Mouse (Mus musculus) testis, postnatal 14 days (tissue): ENCODE results near the gene Atg4d.
"Not testable (repeated sequence)": the region's sequence is repeated elsewhere in the genome, so short reads cannot be mapped to it uniquely, and the experiment has no call there.

Experiments used
- DNase-seq: peaks from one replicate; pipeline ENCODE4 v3.0.0; 2021; ENCODE audit warnings: low spot score

The Atg4d gene

GRCm38 (mm10) chr9:21241343-21241742, 23.8 kb upstream of the Atg4d start:
- peak; percentile 68 for DNase-seq

GRCm38 (mm10) chr9:21243826-21244427, 21.2 kb upstream of the Atg4d start:
- DNase-seq: peak; percentile 7

- no peak for DNase-seq
These were observed 20.5 kb upstream of the Atg4d start for GRCm38 (mm10) chr9:21244428-21245112.

- no peak for DNase-seq
These were observed 20.0 kb upstream of the Atg4d start for GRCm38 (mm10) chr9:21245113-21245487.

GRCm38 (mm10) chr9:21246342-21246741, 18.8 kb upstream of the Atg4d start:
- no peak for DNase-seq

- peak; percentile 8 for DNase-seq
These were observed 16.8 kb upstream of the Atg4d start, which contains the start of gene S1pr5 for GRCm38 (mm10) chr9:21248326-21248725. Gene S1pr5 (minus strand): TSS chr9:21248443.

DNA sequence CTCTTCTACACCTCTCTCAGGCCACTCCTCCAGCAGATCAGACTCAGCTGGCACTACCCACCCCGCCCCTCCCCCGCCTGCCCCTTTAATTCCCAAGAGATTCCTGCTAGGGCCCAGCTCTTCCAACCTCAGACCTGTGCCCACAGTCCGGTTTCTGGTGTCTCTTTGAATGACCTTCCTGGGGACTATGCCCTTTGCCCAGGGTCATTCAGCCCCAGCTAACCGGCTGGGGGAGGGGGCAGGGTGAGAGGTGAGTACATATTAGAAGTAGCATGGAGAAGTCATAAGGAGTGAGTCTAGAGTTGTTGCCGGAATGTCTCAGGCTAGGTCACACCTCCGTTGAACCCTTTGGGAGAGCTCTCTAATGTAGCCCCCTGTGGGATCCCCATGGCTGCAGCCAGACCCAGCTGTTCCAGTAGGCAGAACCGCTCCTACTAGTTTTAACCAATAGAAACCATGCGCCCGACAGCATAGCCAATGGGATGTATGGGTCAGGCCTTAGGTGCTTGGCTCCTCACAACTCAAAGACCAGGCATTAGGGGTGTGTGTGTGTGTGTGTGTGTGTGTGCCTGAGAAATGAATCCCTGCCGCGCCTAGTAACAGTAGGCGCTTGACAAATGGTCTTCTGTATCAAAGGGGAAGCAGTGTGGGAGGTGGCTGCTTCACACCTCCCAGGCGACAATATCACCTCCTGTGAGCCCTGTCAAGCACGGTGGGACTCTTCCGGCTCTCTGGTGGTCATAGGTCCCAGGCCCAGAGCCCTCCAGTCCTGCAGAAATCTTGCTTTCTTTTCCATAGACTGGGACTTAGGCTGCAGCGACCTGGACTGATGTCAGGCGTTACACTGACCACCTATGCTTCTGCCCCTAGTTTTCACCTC, 15.2 kb upstream of the Atg4d start:
- DNase-seq: peak; percentile 3

GRCm38 (mm10) chr9:21250509-21250908, 14.6 kb upstream of the Atg4d start:
- peak; percentile 3 for DNase-seq

DNA sequence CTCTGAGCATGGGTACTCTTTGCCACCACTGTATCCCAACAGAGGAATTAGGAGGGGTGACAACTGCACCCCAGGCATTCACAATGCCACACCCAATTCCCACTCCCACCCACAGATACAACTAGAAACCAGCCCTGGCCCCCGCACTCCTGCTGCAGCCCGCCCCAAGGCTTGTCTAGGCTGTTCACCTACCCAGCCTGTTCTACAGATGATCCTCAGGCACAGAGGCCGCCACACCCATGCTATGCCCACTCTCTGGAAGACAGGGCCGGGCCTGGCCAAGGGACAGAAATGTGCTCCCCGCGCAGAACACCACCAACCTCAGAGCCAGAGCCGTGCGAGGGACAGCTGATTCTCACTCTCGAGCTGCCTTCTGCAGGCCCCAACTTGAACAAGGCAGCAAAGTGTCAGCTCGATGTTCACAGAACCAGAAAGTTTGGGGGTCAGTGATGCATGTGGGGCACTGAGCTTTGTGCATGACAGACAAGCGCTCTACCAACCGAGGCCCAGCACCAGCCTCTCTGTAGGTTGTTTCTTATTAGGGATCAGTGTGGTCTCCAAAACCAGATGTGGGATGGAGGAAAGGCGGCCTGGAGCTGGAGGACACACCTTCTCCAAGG, 13.9 kb upstream of the Atg4d start:
- peak; percentile 3 for DNase-seq

- DNase-seq: no peak
These were observed 10.4 kb upstream of the Atg4d start for GRCm38 (mm10) chr9:21254690-21255089.

DNA sequence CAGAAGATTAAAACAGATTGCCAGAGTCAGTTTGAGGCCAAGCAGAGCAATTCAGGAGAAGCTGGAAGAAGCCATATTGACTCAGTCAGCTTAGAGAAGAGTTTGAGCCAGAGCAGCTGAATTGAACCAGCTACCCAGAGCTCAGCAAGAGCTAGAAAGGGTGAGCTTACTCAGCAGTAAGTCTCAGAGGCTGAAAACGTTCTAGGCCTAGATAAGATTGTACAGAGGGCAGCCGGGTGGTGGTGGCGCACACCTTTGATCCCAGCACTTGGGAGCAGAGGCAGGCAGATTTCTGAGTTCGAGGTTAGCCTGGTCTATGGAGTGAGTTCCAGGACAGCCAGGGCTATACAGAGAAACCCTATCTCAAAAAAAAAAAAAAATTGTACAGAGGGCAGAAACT, 8.7 kb upstream of the Atg4d start:
- DNase-seq: not testable (repeated sequence)

- no peak for DNase-seq
These were observed 4.5 kb upstream of the Atg4d start for GRCm38 (mm10) chr9:21260491-21261040.

- no peak for DNase-seq
These were observed 3.3 kb upstream of the Atg4d start for GRCm38 (mm10) chr9:21261831-21262230.

DNA sequence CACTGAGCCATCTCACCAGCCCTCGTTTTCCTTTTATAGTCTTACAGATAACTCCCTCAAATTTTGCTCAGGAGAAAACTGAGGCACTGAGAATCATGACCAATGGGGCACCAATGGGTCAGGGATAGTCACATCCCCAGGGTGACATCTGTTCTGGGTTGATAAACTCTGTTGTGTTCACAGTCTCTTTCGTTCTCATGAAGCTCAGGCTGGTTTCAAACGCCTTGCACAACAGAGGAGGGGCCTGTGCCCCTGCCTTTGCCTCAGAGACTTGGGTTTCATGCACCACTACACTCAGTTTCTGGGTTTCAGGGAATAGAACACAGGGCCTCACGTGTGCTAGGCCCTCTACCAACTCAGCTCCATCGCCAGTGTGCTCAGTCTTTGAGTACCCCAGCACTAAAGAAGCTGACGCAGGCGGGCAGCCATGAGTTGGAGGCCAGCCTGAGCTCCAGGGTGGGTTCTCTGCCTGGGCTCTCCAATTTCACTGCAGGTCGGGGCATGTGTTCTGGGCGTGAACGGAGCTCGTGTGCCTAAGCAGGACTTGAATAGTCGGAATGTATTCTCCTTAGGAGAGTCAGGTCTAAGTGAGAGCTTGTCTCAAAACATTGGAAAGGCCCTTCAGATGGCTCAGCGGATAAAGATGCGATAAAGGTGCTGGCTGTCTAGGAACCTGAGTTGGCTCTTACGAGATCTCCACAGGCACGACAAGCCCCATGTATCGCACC, 657 bp upstream of the Atg4d start:
- no peak for DNase-seq

- DNase-seq: no peak
These were observed 518 bp downstream of the Atg4d start for GRCm38 (mm10) chr9:21265611-21266010.

GRCm38 (mm10) chr9:21266889-21267288, 1.8 kb downstream of the Atg4d start:
- no peak for DNase-seq

DNA sequence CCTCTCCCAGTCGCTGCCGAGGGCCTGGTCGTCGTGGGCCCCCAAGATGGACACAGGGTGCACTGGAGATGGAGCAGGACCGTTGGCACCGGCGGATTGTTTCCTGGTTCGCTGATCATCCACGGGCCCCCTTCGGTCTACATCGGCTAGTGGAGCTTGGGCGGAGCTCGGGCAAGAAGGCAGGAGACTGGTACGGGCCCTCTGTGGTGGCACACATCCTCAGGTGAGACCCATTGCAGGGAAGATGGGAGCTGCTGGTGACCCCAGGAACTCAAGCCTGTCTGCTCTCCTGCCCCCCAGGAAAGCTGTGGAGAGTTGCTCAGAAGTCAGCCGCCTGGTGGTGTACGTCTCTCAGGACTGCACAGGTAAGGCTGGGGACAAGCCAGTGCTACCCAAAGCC, 3.2 kb downstream of the Atg4d start:
- DNase-seq: no peak

GRCm38 (mm10) chr9:21269590-21269989, 4.5 kb downstream of the Atg4d start:
- DNase-seq: not testable (repeated sequence)

DNA sequence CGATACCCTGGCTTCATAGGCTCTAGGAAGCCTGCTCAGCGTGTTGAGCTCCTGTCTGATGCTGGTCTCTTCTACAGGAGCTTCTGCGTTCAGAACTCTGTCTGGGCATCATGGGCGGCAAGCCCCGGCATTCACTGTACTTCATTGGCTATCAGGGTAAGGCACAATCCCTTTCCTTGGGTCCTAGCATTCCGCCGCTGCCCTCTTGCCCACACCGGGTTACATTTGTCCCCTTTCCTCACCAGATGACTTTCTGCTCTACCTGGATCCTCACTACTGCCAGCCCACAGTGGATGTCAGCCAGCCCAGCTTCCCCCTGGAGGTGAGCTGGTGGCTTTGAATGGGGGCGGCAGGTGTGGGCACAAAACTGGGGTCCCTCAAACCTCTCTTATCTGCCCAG, 7.3 kb downstream of the Atg4d start:
- DNase-seq: no peak

DNA sequence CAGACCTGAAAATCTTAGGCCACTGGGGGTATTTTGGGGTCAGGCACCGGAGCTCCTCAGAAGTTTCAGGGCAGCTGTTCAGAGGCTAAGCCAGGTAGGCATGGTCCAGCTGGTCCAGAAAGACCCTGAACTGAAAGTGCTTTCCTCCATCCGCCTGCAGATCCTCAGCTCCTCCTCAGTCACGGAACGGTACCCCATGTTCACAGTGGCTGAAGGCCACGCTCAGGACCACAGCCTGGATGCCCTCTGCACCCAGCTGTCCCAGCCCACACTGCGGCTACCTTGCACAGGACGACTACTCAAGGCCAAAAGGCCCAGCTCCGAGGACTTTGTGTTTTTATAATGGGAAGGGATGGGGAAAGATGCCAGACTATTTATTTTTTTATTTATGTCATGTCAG, 8.0 kb downstream of the Atg4d start:
- DNase-seq: no peak

DNA sequence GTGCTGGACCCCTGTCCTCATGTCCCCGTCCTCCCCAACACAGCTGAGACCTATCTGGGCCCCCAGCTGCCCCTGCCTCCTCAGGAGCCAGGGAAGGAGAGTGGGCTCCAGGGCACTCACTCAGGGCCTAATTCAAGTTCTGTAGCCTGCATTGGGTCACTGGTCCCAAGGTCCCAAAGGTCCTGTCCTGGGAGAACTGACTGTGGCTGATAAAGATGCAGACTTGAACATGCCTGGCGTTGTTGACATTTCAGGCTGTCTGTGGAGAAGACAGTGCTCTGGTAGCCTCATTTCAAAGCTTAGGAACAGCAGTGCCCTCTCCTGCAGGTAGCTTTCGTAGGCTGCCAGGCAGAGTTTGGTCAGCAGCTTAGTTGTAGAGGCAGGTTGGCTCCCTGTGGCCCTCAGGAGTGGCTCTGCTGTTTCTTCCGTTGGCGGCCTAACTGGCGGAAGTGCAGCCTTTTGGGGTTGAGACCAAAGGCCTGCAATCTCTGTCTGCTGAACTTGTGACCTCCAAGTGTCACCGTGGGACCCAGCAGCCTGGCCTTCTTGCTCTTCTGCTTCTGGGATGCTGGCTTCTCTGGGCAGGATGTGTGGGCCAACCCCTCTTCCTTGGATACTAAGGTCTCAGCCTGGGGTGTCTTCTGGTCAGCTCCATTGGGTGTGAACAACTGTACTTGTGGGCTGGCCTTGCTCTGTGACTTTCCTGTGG, 8.6 kb downstream of the Atg4d start:
- no peak for DNase-seq
